Mouse (Mus musculus): Measurements from ENCODE around the gene Unk. TPM values are rescaled to one million over a fixed set of nuclear protein-coding genes. Genes with fewer than 3 reads are reported as not detected.

Gene Unk
- total and polyA plus RNA-seq, 3 experiments: 21.7 to 42.3 TPM; not detected in 1

DNA sequence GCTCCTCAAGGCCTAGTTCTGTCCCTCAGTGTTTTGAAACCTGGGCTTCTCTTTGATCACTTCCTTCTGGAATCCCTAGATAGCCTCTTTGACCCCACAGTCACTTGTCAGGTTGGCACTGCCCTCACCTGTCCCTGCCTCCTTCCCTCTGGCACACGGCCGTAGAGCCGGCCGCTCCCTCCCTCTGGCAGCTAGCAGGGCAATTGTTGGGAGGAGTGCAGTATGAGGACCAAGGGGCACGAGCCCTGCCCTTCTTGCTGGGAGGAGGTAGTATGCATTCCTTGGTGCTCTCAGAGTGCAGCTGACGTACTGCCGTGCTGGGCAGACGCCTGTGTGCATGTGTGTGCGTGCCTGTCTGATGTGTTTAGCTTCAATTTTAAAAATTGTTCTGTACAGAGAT is 30.5 kb downstream of the Unk start:
- H3K4me3 ChIP-seq (ENCODE audit: control insufficient read depth in 1 of 2, insufficient read depth in 1 of 2, low read depth in 2 of 2, low read length in 2 of 2): no peak overlapping the region
- H3K27me3 ChIP-seq (ENCODE audit: control insufficient read depth in 1 of 2, insufficient read depth in 2 of 2, low read length in 2 of 2): no peaks in the 10 kb centered on the region
- H3K9ac ChIP-seq (ENCODE audit: control insufficient read depth, low read depth, low read length, poor library complexity, severe bottlenecking): no peak overlapping the region
- H3K36me3 ChIP-seq (ENCODE audit: control insufficient read depth in 1 of 2, insufficient read depth in 2 of 2, low read length in 2 of 2): peaks cover 12 to 24% of the 10 kb centered on the region in 2 experiments
- H3K27ac ChIP-seq (ENCODE audit: control insufficient read depth, low read depth, low read length): no peak overlapping the region
- peaks cover 16 to 28% of the 10 kb centered on the region in 2 experiments for H3K4me1 ChIP-seq (ENCODE audit: control insufficient read depth in 1 of 2, insufficient read depth in 2 of 2, low read length in 2 of 2)
- H3K9me3 ChIP-seq (replicated peaks; ENCODE audit: insufficient read depth, low read length): no peaks in the 10 kb centered on the region
- TF ChIP-seq RAD21 (IDR thresholded peaks at IDR 0.05; ENCODE audit: low read depth, low read length) (no peak), ELF1 (IDR thresholded peaks at IDR 0.05; ENCODE audit: low read depth, low read length) (no peak), SMC3 (IDR thresholded peaks at IDR 0.05; ENCODE audit: low read depth, low read length) (no peak), TAL1 (IDR thresholded peaks at IDR 0.05; ENCODE audit: low read length) (no peak), POLR2AphosphoS2 (IDR thresholded peaks at IDR 0.05; ENCODE audit: low read length) (peak; percentile 20; the same call in 1 of the 2 replicates), SIN3A (IDR thresholded peaks at IDR 0.05; ENCODE audit: low read length) (no peak), E2F4 (IDR thresholded peaks at IDR 0.05; ENCODE audit: borderline replicate concordance, low read depth, low read length) (no peak), BHLHE40 (IDR thresholded peaks at IDR 0.05; ENCODE audit: borderline replicate concordance, low read depth, low read length) (no peak)
- DNase-seq (ENCODE audit: low read depth, low spot score): no peak
- H3K79me2 ChIP-seq (ENCODE audit: control insufficient read depth, insufficient read depth, low read length, poor library complexity): no peaks in the 10 kb centered on the region

DNA sequence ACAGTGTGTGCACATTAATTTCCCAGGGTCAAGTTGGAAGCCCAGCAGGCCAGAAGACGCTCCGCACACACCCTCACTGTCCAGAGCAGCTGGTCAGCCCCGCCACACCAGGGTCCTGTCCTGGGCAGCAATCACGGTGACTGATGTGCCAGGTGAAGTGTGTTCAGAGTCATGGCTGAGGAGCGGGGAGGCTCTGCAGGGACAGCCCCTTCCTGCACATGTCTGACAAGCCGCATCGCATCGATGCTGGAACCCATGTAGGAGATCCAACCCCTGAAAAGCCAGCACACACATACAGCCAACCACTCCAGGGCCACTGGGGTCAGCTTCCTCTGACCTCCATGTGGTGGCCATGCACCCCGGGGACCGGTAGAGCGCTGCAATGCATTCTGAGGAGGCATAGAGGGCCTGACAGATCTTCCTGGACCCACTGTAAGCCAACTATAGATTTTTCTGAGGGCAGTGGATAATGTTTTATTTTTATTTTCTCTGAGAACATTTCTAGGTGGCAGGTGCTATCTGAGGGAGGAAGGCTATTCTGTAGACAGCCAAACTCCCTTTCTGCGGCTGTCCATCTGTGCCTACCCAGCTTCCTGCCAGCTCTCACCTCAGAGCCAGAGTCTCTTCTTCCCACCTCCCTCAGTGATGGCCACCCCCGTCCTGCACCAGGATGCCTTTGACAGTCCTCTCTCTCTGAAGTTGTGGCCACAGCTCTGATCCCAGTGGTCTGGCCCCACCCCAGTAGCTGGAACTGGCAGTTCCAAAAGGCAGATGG is 31.7 kb downstream of the Unk start:
- Histone ChIP-seq H3K9ac (ENCODE audit: control insufficient read depth, low read depth, low read length, poor library complexity, severe bottlenecking) (no peak overlapping the region), H3K27me3 (ENCODE audit: control insufficient read depth in 1 of 2, insufficient read depth in 2 of 2, low read length in 2 of 2) (no peaks in the 10 kb centered on the region), H3K4me3 (ENCODE audit: control insufficient read depth in 1 of 2, insufficient read depth in 1 of 2, low read depth in 2 of 2, low read length in 2 of 2) (no peak overlapping the region), H3K4me1 (ENCODE audit: control insufficient read depth in 1 of 2, insufficient read depth in 2 of 2, low read length in 2 of 2) (peaks cover 11 to 16% of the 10 kb centered on the region in 2 experiments), H3K79me2 (ENCODE audit: control insufficient read depth, insufficient read depth, low read length, poor library complexity) (no peaks in the 10 kb centered on the region), H3K36me3 (ENCODE audit: control insufficient read depth in 1 of 2, insufficient read depth in 2 of 2, low read length in 2 of 2) (peaks cover 5 to 15% of the 10 kb centered on the region in 2 experiments), H3K9me3 (replicated peaks; ENCODE audit: insufficient read depth, low read length) (no peaks in the 10 kb centered on the region), H3K27ac (ENCODE audit: control insufficient read depth, low read depth, low read length) (no peak overlapping the region)
- no peak for DNase-seq (ENCODE audit: low read depth, low spot score)
- TF ChIP-seq POLR2AphosphoS2 (IDR thresholded peaks at IDR 0.05; ENCODE audit: low read length): peak; percentile 66; the same call in 1 of the 2 replicates
- 0 out of 4 replicates have a peak, but pooled peaks of 1 of the 2 experiments have one; percentile 14 for TF ChIP-seq POLR2A (IDR thresholded peaks at IDR 0.05; ENCODE audit: control insufficient read depth in 1 of 2, insufficient read depth in 1 of 2, low read depth in 1 of 2, low read length in 2 of 2, poor library complexity in 1 of 2)
- no peak for TF ChIP-seq NELFE (IDR thresholded peaks at IDR 0.05; ENCODE audit: low read depth, low read length)
- TF ChIP-seq ETS1 (IDR thresholded peaks at IDR 0.05; ENCODE audit: low read depth, low read length): no peak
- TF ChIP-seq MAZ (IDR thresholded peaks at IDR 0.05; ENCODE audit: low read depth, low read length): peak; percentile 20; the same call in 1 of the 2 replicates
- no peak for TF ChIP-seq SIN3A (IDR thresholded peaks at IDR 0.05; ENCODE audit: low read length)
- no peak for TF ChIP-seq BHLHE40 (IDR thresholded peaks at IDR 0.05; ENCODE audit: borderline replicate concordance, low read depth, low read length)

DNA sequence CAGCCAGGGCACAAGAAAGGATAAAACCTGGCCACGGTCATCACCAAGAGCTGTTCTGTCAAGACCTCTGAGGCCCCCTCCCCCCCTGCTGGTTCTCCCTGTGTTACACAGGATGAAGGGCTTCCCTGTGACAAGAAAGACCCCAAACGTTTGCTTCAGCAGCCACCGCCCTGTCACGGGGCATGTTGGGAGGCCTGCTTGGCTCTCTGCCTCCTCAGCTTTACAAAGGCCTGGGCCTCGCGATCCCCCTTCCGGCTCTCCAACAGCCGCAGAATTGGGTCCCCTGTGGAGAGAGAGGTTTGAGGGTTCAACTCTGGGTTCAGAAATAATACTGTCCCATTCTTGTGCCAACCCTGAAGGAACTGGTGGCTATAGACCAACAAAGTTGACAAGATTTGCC is 32.4 kb downstream of the Unk start:
- DNase-seq (ENCODE audit: low read depth, low spot score): no peak
- Histone ChIP-seq H3K27ac (ENCODE audit: control insufficient read depth, low read depth, low read length) (no peak overlapping the region), H3K27me3 (ENCODE audit: control insufficient read depth in 1 of 2, insufficient read depth in 2 of 2, low read length in 2 of 2) (no peaks in the 10 kb centered on the region), H3K79me2 (ENCODE audit: control insufficient read depth, insufficient read depth, low read length, poor library complexity) (no peaks in the 10 kb centered on the region), H3K9me3 (replicated peaks; ENCODE audit: insufficient read depth, low read length) (no peaks in the 10 kb centered on the region), H3K36me3 (ENCODE audit: control insufficient read depth in 1 of 2, insufficient read depth in 2 of 2, low read length in 2 of 2) (peaks cover 5 to 9% of the 10 kb centered on the region in 2 experiments), H3K9ac (ENCODE audit: control insufficient read depth, low read depth, low read length, poor library complexity, severe bottlenecking) (no peak overlapping the region), H3K4me1 (ENCODE audit: control insufficient read depth in 1 of 2, insufficient read depth in 2 of 2, low read length in 2 of 2) (peaks cover 6 to 11% of the 10 kb centered on the region in 2 experiments), H3K4me3 (ENCODE audit: control insufficient read depth in 1 of 2, insufficient read depth in 1 of 2, low read depth in 2 of 2, low read length in 2 of 2) (no peak overlapping the region)
- TF ChIP-seq MEF2A (IDR thresholded peaks at IDR 0.05; ENCODE audit: extremely low read depth, insufficient replicate concordance, low read depth, low read length, poor library complexity, severe bottlenecking) (no peak), ZKSCAN1 (IDR thresholded peaks at IDR 0.05; ENCODE audit: low read depth, low read length) (no peak), CTCF (IDR thresholded peaks at IDR 0.05 in 2 of 3, conservative IDR thresholded peaks at IDR 0.05 in 1 of 3; ENCODE audit: control insufficient read depth in 1 of 3, insufficient read depth in 1 of 3, low read depth in 2 of 3, low read length in 3 of 3, poor library complexity in 1 of 3, severe bottlenecking in 1 of 3) (no peak), CHD1 (IDR thresholded peaks at IDR 0.05; ENCODE audit: low read depth, low read length) (no peak), POLR2A (IDR thresholded peaks at IDR 0.05; ENCODE audit: control insufficient read depth in 1 of 2, insufficient read depth in 1 of 2, low read depth in 1 of 2, low read length in 2 of 2, poor library complexity in 1 of 2) (no peak), NRF1 (IDR thresholded peaks at IDR 0.05; ENCODE audit: insufficient read depth, low read depth, low read length, poor library complexity, severe bottlenecking) (no peak), UBTF (IDR thresholded peaks at IDR 0.05; ENCODE audit: borderline replicate concordance, insufficient read depth, low read depth, low read length) (no peak), SIN3A (IDR thresholded peaks at IDR 0.05; ENCODE audit: low read length) (no peak), HCFC1 (IDR thresholded peaks at IDR 0.05; ENCODE audit: low read depth, low read length) (no peak), POLR2AphosphoS2 (IDR thresholded peaks at IDR 0.05; ENCODE audit: low read length) (no peak), KAT2A (conservative IDR thresholded peaks at IDR 0.05; ENCODE audit: low read depth, low read length) (no peak), E2F4 (IDR thresholded peaks at IDR 0.05; ENCODE audit: borderline replicate concordance, low read depth, low read length) (no peak), TBP (IDR thresholded peaks at IDR 0.05; ENCODE audit: low read depth, low read length) (no peak), TCF12 (IDR thresholded peaks at IDR 0.05; ENCODE audit: low read depth, low read length) (no peak), MYB (IDR thresholded peaks at IDR 0.05; ENCODE audit: low read depth, low read length) (no peak)

Data from MEL (cell line).